Mouse (Mus musculus): Measurements from ENCODE around the gene Spag5. TPM values are rescaled to one million over a fixed set of nuclear protein-coding genes. Genes with fewer than 3 reads are reported as not detected.

The Spag5 gene
- polyA plus RNA-seq, 1 experiment, result 29.6 TPM

- Histone ChIP-seq H3K4me1 (ENCODE audit: control insufficient read depth, insufficient read depth, low read length) (0 out of 2 replicates have a peak, but pooled peaks cover 2% of the 10 kb centered on the region), H3K4me3 (ENCODE audit: insufficient read depth, low read length) (no peak overlapping the region), H3K27ac (ENCODE audit: insufficient read depth, low read length) (no peak overlapping the region)
- TF ChIP-seq POLR2A (IDR thresholded peaks at IDR 0.05; ENCODE audit: extremely low read depth, insufficient read depth, low read length) (no peak), CTCF (IDR thresholded peaks at IDR 0.05; ENCODE audit: extremely low read depth, insufficient read depth, low read length) (peak; percentile 79)
Observed at GRCm38 (mm10) chr11:78347070-78347754, 45.9 kb downstream of the Spag5 start.

- no peak for TF ChIP-seq POLR2A (IDR thresholded peaks at IDR 0.05; ENCODE audit: extremely low read depth, insufficient read depth, low read length)
- no peak for TF ChIP-seq CTCF (IDR thresholded peaks at IDR 0.05; ENCODE audit: extremely low read depth, insufficient read depth, low read length)
- no peak overlapping the region for H3K4me3 ChIP-seq (ENCODE audit: insufficient read depth, low read length)
- no peak overlapping the region for H3K27ac ChIP-seq (ENCODE audit: insufficient read depth, low read length)
- H3K4me1 ChIP-seq (ENCODE audit: control insufficient read depth, insufficient read depth, low read length), result 0 out of 2 replicates have a peak, but pooled peaks cover 2% of the 10 kb centered on the region
Observed at GRCm38 (mm10) chr11:78347908-78348307, 46.6 kb downstream of the Spag5 start.

- Histone ChIP-seq H3K27ac (ENCODE audit: insufficient read depth, low read length) (no peak overlapping the region), H3K4me1 (ENCODE audit: control insufficient read depth, insufficient read depth, low read length) (0 out of 2 replicates have a peak, but pooled peaks cover 2% of the 10 kb centered on the region), H3K4me3 (ENCODE audit: insufficient read depth, low read length) (no peak overlapping the region)
- TF ChIP-seq POLR2A (IDR thresholded peaks at IDR 0.05; ENCODE audit: extremely low read depth, insufficient read depth, low read length) (no peak), CTCF (IDR thresholded peaks at IDR 0.05; ENCODE audit: extremely low read depth, insufficient read depth, low read length) (no peak)
Observed at GRCm38 (mm10) chr11:78348474-78348873, 47.1 kb downstream of the Spag5 start.

GRCm38 (mm10) chr11:78349441-78350358 lies 48.4 kb downstream of the Spag5 start:
- H3K4me1 ChIP-seq (ENCODE audit: control insufficient read depth, insufficient read depth, low read length), result 0 out of 2 replicates have a peak, but pooled peaks cover 2% of the 10 kb centered on the region
- TF ChIP-seq POLR2A (IDR thresholded peaks at IDR 0.05; ENCODE audit: extremely low read depth, insufficient read depth, low read length) (no peak), CTCF (IDR thresholded peaks at IDR 0.05; ENCODE audit: extremely low read depth, insufficient read depth, low read length) (no peak)
- H3K4me3 ChIP-seq (ENCODE audit: insufficient read depth, low read length), result no peak overlapping the region
- H3K27ac ChIP-seq (ENCODE audit: insufficient read depth, low read length), result no peak overlapping the region

- no peaks in the 10 kb centered on the region for H3K4me1 ChIP-seq (ENCODE audit: control insufficient read depth, insufficient read depth, low read length)
- H3K4me3 ChIP-seq (ENCODE audit: insufficient read depth, low read length), result no peak overlapping the region
- no peak overlapping the region for H3K27ac ChIP-seq (ENCODE audit: insufficient read depth, low read length)
- TF ChIP-seq CTCF (IDR thresholded peaks at IDR 0.05; ENCODE audit: extremely low read depth, insufficient read depth, low read length), result no peak
Observed at GRCm38 (mm10) chr11:78353081-78353480, 51.8 kb downstream of the Spag5 start.

- H3K4me3 ChIP-seq (ENCODE audit: insufficient read depth, low read length), result no peak overlapping the region
- TF ChIP-seq POLR2A (IDR thresholded peaks at IDR 0.05; ENCODE audit: extremely low read depth, insufficient read depth, low read length) (no peak), CTCF (IDR thresholded peaks at IDR 0.05; ENCODE audit: extremely low read depth, insufficient read depth, low read length) (no peak)
Observed at GRCm38 (mm10) chr11:78354905-78355304, 53.6 kb downstream of the Spag5 start.

GRCm38 (mm10) chr11:78355471-78356238 lies 54.3 kb downstream of the Spag5 start:
- no peaks in the 10 kb centered on the region for H3K4me1 ChIP-seq (ENCODE audit: control insufficient read depth, insufficient read depth, low read length)
- no peak overlapping the region for H3K4me3 ChIP-seq (ENCODE audit: insufficient read depth, low read length)
- no peak overlapping the region for H3K27ac ChIP-seq (ENCODE audit: insufficient read depth, low read length)
- TF ChIP-seq POLR2A (IDR thresholded peaks at IDR 0.05; ENCODE audit: extremely low read depth, insufficient read depth, low read length), result no peak
- peak; percentile 70 for TF ChIP-seq CTCF (IDR thresholded peaks at IDR 0.05; ENCODE audit: extremely low read depth, insufficient read depth, low read length)

More at GRCm38 (mm10) chr11:78354905-78355304, 53.6 kb downstream of the Spag5 start:
- Histone ChIP-seq H3K4me1 (ENCODE audit: control insufficient read depth, insufficient read depth, low read length) (no peaks in the 10 kb centered on the region), H3K27ac (ENCODE audit: insufficient read depth, low read length) (no peak overlapping the region)

- TF ChIP-seq POLR2A (IDR thresholded peaks at IDR 0.05; ENCODE audit: extremely low read depth, insufficient read depth, low read length) (no peak), CTCF (IDR thresholded peaks at IDR 0.05; ENCODE audit: extremely low read depth, insufficient read depth, low read length) (peak; percentile 50)
- Histone ChIP-seq H3K4me3 (ENCODE audit: insufficient read depth, low read length) (no peak overlapping the region), H3K4me1 (ENCODE audit: control insufficient read depth, insufficient read depth, low read length) (no peaks in the 10 kb centered on the region), H3K27ac (ENCODE audit: insufficient read depth, low read length) (no peak overlapping the region)
Observed at GRCm38 (mm10) chr11:78358330-78359007, 57.1 kb downstream of the Spag5 start.

Measured in cortical plate, adult 2 months (tissue).